Mouse (Mus musculus) left cerebral cortex, adult 18-20 months (tissue): ENCODE measurements at regions not wholly inside any gene's neighbourhood (a gene's known extent, or its start where the extent isn't known, plus 50 kb on each side); places are given as distances from the start of the nearest gene placed in this dataset.

Experiments used
- DNase-seq, 2 experiments: peaks; one replicate each; pipeline ENCODE4 v3.0.0; 2021 to 2022; ENCODE audit warnings: low spot score in 2 of 2, mixed read lengths in 1 of 2

DNA sequence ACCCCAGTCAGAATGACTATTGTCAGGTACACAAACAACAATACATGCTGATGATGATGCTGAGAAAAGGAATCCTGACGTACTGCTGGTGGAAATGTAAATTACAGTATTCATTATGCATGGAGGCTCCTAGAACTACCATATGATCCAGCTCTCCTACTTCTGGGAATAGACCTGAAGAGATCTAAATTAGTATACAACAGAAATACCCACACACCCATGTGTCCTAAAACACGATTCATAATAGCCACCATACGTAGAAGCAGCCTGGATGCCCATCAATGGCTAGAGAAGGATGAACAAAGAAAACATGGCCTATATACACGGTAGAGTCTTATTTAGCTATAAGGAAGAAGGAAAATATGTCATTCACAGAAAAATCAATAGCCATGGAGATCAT is 82.3 kb upstream of the Ttc14 start:
- DNase-seq, result no peak

DNA sequence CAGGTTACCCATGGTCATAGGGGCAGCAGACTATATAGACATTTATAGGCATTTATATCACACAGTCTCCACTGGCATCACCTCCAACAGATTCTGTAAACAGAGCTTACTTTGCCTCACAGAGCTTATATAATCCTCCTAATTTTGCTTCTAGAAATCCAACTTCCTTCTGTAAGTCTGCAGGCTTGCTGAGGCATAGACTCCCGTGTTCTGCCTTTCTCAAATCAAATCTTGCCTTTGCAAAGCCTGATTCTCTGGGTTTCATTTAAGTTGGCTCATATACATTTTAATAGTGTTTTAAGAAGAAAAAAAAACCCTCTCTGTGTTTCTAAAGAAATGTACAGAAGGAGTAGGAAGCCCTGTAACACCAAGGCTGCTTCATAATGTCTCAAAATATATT is 71.7 kb upstream of the Ttc14 start:
- DNase-seq, result no peak

DNA sequence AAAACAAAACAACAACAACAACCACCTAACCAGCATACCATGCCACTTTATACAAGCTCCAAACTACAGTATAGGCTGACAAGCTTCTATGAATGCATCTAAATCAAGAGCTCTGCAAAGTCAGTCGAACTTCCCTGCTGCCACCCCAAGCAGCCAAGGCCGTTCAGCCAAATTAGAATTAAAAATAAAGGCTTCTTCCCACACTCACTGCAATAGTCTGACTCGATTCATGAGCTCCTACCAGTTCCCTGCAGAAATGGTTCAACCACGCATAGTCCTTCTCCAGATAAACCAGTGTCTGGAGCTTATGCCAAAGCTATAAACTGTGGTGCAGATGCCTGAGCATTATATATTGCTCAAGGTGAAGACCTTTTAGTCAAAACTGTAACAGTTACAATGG is 69.3 kb upstream of the Ttc14 start:
- peak; percentile 18 to 43 for DNase-seq

DNA sequence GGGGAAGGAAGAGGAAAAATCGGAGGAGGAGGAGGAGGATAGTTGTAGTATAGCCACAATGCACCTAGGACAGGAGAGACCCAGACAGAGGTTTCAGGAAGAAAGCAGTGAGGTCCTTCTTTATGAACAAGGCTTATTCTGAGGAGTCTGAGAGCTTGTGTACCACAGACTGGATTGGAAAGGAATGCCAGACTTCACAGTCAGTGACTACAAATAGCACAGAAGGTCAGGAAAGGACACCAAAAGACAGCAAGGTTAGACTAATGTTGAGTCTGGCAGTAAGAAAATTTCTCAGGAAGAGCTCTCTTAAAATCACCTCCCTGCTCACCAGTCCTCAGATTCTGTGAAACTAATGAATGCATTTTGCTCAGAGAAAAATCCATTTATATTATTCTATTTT is 62.1 kb upstream of the Ttc14 start:
- no peak for DNase-seq

DNA sequence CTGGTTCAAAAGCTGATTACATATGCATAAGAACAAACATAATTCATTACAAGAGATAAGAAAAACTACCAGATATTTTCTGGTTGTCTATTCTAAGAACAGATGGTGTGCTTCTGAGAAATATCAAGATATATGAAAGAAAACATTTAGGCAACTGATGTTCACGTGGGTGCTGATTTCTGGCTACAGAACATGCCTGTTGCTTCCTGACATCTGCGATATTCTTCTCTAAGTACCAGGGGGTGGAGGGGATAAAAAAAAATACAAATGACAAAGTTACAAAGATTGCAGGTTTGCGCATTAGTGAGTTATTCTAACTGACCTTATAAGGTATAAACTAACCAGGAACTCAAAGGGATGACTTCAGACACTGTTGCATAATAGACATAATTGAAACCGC is 57.5 kb upstream of the Ttc14 start:
- peak; percentile 5 to 33 for DNase-seq
